Mouse (Mus musculus) cerebellum, adult 2 months (tissue): ENCODE results near the gene Crb1. TPM values are rescaled to one million over a fixed set of nuclear protein-coding genes. Genes with fewer than 3 reads are reported as not detected.

Source experiments
- DNase-seq, 2 experiments: peaks; one replicate each; pipeline ENCODE4 v3.0.0; 2021
- H3K27ac ChIP-seq: fragments of 200-500 bp; 2 replicates; pipeline ENCODE4 v1.5.1; 2012; ENCODE audit warnings: low read length, control low read depth, inconsistent platforms; ENCODE audit not compliant: insufficient read depth
- H3K27me3 ChIP-seq: fragments of 200-500 bp; 2 replicates; pipeline ENCODE4 v1.6.1; 2012; ENCODE audit warnings: inconsistent platforms, mild to moderate bottlenecking, low read length, moderate library complexity; ENCODE audit not compliant: control insufficient read depth, insufficient read depth
- H3K4me1 ChIP-seq: fragments of 200-500 bp; 2 replicates; pipeline ENCODE4 v1.6.1; 2011; ENCODE audit warnings: low read length; ENCODE audit not compliant: control insufficient read depth, insufficient read depth
- H3K4me3 ChIP-seq: fragments of 200-500 bp; replicated peaks from 2 replicates; pipeline ENCODE3; 2011; ENCODE audit warnings: mild to moderate bottlenecking, low read depth, low read length, control low read depth; ENCODE audit not compliant: insufficient read depth
- CTCF ChIP-seq: fragments of 200-500 bp; IDR thresholded peaks from 2 replicates; pipeline ENCODE4 v1.5.1; 2011; ENCODE audit warnings: low read depth, mild to moderate bottlenecking, control low read depth, low read length, moderate library complexity, borderline replicate concordance; ENCODE audit not compliant: insufficient read depth
- POLR2A ChIP-seq: fragments of 200-500 bp; IDR thresholded peaks from 2 replicates; pipeline ENCODE4 v1.6.1; 2011; ENCODE audit warnings: low read length, control low read depth, borderline replicate concordance; ENCODE audit not compliant: insufficient read depth
- WGBS: fragments of 180-500 bp; shearing (Covaris S2); methylation state at CpG from one replicate; pipeline ENCODE4 v1.1.7; 2018; 5-methylcytosine and 5-hydroxymethylcytosine counted together
- polyA plus RNA-seq: library from polyadenylated mRNA; depleted of rRNA; stranded (reverse); fragments of >200 nt; gene quantifications from 2 replicates; pipeline ENCODE4 v1.2.3, GENCODE M21; 2012

Crb1 gene
- polyA plus RNA-seq, 1 experiment: 0.25 TPM

DNA sequence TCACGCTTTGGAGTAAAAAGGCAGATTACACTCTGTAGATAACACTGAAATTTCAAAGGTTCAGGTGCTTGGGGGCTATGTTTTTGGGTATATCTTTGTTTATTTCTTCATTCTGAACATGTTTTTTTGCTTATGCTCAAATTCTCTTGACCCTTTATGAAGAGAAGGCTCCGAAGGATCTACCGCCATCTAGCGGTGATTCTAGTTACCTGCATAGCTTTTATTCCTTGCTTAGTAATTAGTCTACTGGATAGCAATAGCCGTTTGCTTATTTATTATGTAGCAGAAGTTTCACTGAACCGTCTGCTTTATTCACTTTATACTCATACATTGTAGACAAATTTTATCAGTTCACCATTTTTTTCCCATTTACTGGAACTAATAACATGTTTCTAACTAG is 109.1 kb downstream of the Crb1 start:
- Histone ChIP-seq H3K27ac (no peak overlapping the region), H3K27me3 (no peaks in the 10 kb centered on the region), H3K4me3 (no peak overlapping the region), H3K4me1 (no peaks in the 10 kb centered on the region)
- peak; percentile 11; the same call in 1 of the 2 replicates for TF ChIP-seq CTCF
- TF ChIP-seq POLR2A: no peak
- WGBS: 15% methylated on average over 6 of the region's 6 CpGs
- peak; percentile 7 to 37 for DNase-seq

DNA sequence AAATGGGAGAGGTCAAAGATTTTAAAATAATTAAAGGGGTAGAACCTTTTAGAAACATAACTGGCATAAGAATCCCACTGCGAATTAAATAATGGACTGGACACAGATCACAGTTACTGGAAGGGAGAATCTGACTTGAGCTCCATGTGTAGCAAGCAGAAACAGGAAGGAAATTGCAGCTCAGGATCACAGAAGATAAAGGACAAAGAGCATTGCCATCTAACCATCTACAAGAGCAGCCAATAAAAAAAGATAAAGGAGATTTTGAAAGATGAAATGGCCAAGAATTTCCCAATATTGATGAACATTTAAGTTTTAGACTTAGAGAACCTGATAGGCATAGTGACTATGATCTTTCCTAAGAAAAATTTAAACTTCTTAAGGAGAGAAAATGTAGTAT is 112.7 kb downstream of the Crb1 start:
- TF ChIP-seq POLR2A: no peak
- no peak for TF ChIP-seq CTCF
- no peaks in the 10 kb centered on the region for H3K27me3 ChIP-seq
- H3K27ac ChIP-seq: no peak overlapping the region
- no peaks in the 10 kb centered on the region for H3K4me1 ChIP-seq
- no peak overlapping the region for H3K4me3 ChIP-seq
- DNase-seq: no peak
- 96% methylated on average over 1 of the region's 1 CpGs for whole genome bisulfite sequencing

DNA sequence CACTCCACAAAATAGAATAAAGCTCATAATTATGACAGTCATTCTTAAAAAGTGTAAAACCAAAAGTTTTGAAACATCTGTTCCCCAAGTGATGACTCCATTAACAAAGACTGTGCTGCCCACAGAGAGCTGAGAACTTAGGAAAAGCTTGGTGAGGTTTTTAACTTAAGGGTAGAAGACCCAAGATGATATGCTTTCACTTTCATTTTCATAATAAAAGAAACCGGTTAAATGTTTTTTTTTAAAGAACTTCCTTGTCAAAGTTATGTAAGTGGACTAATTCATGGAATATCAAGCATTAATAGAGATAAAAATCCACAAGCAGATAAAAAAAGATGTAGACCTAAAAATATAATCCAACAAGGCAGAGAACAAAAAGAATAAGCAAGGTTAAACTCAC is 113.7 kb downstream of the Crb1 start:
- WGBS: 70% methylated on average over 1 of the region's 1 CpGs
- Histone ChIP-seq H3K4me1 (no peaks in the 10 kb centered on the region), H3K27me3 (no peaks in the 10 kb centered on the region), H3K27ac (no peak overlapping the region), H3K4me3 (no peak overlapping the region)
- DNase-seq: no peak
- TF ChIP-seq POLR2A (no peak), CTCF (no peak)

- Histone ChIP-seq H3K4me1 (no peaks in the 10 kb centered on the region), H3K4me3 (no peak overlapping the region), H3K27me3 (no peaks in the 10 kb centered on the region), H3K27ac (no peak overlapping the region)
- 64% methylated on average over 7 of the region's 7 CpGs for WGBS
- no peak for DNase-seq
- TF ChIP-seq CTCF (no peak), POLR2A (no peak)
These were observed 121.3 kb downstream of the Crb1 start for GRCm38 (mm10) chr1:139255581-139255980.

DNA sequence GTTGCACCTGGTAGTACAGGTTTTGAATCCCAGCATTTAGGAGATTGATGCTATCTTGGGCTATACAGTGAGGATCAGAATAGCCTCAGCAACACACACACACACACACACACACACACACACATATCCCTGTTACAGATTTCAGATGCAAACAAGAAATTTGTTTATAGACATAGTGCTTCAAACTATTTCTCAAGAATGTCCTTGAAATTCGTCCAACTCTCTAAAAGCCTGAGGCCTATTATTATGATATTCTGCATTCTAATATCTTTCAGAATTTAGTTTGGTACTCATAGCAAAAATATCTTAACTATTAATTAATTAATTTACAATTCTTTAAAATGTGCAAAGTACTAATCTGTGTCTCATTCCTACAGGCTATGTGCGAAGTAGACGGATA is 124.9 kb downstream of the Crb1 start:
- TF ChIP-seq CTCF (no peak), POLR2A (no peak)
- Histone ChIP-seq H3K4me3 (no peak overlapping the region), H3K27ac (no peak overlapping the region), H3K27me3 (no peaks in the 10 kb centered on the region), H3K4me1 (no peaks in the 10 kb centered on the region)
- WGBS: 92% methylated on average over 3 of the region's 3 CpGs
- DNase-seq: no peak

DNA sequence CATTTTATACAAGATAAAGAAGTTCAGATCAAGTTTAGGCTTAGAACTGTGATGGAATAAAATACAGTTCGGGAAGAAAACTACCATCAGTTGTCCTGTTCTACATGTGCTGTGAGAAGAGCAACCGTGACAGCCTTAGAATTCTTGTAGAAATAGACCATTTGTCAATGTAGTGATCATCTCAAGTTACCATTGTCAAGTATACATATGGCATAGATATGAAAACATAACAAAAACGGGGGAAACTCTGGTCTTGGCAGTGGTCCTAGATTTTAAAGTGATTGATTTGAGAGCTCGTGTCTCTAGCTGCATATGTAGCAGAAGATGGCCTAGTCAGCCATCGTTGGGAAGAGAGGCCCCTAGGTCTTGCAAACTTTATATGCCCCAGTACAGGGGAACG is 127.7 kb downstream of the Crb1 start:
- TF ChIP-seq CTCF (no peak), POLR2A (no peak)

GRCm38 (mm10) chr1:139246723-139247380 is 130.0 kb downstream of the Crb1 start:
- WGBS: 85% methylated on average over 12 of the region's 12 CpGs
- Histone ChIP-seq H3K27ac (no peak overlapping the region), H3K27me3 (no peaks in the 10 kb centered on the region), H3K4me3 (no peak overlapping the region), H3K4me1 (no peaks in the 10 kb centered on the region)
- TF ChIP-seq CTCF (no peak), POLR2A (no peak)
- DNase-seq: no peak

More for the DNA sequence above, 127.7 kb downstream of the Crb1 start:
- Histone ChIP-seq H3K4me1 (no peaks in the 10 kb centered on the region), H3K27me3 (no peaks in the 10 kb centered on the region), H3K27ac (no peak overlapping the region), H3K4me3 (no peak overlapping the region)
- DNase-seq: no peak
- 63% methylated on average over 6 of the region's 6 CpGs for WGBS

DNA sequence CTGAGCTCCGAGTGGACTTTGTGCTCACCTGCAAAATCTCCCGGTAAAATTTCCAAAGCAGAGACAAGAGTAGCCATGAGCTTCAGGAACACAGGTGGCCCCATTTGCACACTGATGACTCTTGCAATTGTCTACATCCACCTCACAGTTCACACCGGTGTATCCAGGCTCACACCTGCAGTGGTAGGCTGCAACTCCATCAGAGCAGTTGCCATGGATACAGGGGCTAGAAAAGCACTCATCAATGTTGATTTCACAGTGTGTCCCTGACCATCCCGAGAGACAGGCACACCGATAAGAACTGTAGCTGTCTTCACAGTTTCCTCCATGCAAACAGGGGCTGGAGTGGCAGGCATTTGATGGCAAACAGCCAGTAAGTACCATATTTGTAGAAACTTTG is 140.1 kb downstream of the Crb1 start:
- H3K27ac ChIP-seq: no peak overlapping the region
- DNase-seq: no peak
- TF ChIP-seq POLR2A: no peak
- no peak for TF ChIP-seq CTCF
- no peaks in the 10 kb centered on the region for H3K4me1 ChIP-seq
- no peak overlapping the region for H3K4me3 ChIP-seq
- H3K27me3 ChIP-seq: no peaks in the 10 kb centered on the region; the same call in 1 of the 2 replicates
- 46% methylated on average over 5 of the region's 5 CpGs for WGBS
